Mouse (Mus musculus) gastrocnemius, adult 8-10 months (tissue): ENCODE measurements around the gene Ifnlr1. TPM values are rescaled to one million over a fixed set of nuclear protein-coding genes. Genes with fewer than 3 reads are reported as not detected.

Source experiments
- DNase-seq, 2 experiments: peaks; one replicate each; pipeline ENCODE4 v3.0.0; 2022; ENCODE audit warnings: low spot score in 2 of 2
- total RNA-seq, 4 experiments: library from RNA; stranded (reverse); gene quantifications; 2 replicates each; pipeline ENCODE4 v1.2.4; 2022

Gene Ifnlr1
- total RNA-seq, 4 experiments from 2014 or later, result 0.13 to 0.38 (median 0.28) TPM

DNA sequence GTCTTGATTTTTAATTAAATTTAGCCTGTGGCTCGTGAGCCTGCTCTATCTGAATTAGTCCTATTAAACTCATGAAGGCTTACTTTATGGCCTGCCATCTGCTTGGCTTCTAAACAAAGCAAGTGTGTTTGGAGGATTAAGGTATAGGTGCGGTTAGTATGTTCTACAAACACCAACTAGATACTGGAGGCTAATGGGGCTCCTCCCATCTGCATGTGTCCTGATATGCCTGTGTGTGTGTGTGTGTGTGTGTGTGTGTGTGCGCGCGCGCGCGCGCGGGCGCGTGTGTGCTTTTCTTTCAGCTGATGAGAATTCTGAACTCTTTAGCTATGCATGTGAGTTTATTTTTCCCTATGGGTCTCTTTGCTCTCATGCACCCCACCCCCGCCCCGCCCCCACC, 53.6 kb downstream of the Ifnlr1 start:
- DNase-seq, result no peak

DNA sequence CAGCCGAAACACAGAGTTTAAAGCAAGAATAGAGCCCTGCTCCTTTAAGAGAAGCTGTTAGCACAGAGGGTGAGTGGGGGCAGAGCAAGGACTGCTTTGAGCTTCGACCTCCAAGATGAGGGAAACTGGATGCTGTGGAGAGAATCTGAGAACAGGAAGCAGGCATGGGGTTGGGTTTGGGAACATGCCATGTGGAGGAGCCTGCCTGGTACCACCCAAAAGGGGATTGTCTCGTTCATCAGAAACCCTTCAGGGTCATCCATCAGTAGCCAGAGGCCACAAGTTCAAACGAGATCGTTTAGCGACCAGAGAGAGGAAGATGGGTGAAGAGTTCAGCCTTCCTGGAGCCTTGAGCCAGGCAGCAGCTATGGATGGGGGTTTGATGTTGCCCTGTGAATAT, 57.4 kb downstream of the Ifnlr1 start:
- no peak for DNase-seq

DNA sequence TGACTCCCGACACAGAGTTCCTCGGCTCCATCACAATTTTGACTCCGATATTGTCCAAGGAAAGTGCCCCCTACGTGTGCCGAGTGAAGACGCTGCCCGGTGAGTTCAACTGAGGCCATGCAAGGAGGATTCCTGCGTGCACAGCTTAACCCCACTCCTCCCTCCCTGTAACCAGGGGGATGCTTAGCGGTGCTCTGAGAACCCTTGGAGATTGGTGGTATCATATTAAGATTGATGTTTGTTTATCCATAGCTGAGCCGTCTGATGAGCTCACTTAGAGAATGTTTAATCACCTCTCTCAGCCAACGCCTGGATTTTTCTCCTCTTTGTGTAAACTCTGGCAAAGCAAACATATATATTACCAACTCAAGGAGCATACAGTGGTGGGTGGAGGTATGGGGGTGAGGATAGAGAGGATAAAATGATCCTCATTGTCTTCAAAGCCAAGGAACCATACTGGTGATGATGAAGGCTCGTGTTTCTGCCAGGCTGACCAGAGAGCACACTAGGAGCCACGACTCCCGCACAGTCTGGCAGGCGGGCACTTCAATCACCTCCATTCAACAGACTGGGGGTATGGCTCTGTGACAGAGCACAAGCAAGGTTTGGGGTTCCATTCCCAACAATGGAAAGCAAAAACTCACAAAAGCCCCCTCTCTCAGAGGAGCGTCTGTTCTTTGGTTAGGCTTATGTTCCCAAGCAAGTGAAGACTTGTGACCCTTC, 58.8 kb downstream of the Ifnlr1 start:
- DNase-seq, result no peak

DNA sequence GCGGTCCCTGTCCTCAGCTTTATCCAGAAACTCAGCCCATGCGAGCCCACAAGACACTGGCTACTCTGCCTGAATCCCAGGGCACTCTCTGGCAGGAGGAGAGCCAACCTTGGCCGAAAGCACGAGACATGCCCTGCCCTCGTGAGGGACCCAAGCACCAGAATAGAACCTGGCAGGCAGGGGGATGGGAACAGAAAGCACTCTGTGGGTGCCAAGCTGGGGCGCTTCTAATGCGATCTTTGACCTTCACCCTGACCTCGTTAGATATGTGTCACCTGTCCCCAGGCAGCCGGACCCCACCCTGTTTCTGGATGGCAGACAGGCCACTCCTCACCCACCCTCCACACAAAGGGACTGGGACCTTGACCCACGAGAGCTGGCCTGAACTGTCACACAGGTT, 59.5 kb downstream of the Ifnlr1 start:
- DNase-seq, result peak; percentile 29 to 50

DNA sequence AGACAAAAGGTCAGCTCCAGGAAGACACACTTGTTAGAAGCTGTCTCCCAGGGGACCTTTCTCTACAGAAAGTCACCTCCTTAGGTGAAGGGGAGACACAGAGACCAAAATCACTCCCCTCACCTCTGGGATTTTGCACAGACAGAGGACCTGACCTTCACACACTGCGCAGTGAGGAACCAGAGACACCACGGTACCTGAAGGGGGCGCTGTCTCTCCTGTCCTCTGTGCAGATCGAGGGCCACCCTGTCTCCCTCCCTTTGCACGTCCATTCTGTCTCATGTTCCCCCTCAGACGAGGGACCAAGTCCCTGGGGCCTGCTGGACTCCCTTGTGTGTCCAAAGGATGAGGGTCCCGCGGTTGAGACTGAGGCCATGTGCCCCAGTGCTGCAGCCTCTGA, 64.8 kb downstream of the Ifnlr1 start:
- no peak for DNase-seq

DNA sequence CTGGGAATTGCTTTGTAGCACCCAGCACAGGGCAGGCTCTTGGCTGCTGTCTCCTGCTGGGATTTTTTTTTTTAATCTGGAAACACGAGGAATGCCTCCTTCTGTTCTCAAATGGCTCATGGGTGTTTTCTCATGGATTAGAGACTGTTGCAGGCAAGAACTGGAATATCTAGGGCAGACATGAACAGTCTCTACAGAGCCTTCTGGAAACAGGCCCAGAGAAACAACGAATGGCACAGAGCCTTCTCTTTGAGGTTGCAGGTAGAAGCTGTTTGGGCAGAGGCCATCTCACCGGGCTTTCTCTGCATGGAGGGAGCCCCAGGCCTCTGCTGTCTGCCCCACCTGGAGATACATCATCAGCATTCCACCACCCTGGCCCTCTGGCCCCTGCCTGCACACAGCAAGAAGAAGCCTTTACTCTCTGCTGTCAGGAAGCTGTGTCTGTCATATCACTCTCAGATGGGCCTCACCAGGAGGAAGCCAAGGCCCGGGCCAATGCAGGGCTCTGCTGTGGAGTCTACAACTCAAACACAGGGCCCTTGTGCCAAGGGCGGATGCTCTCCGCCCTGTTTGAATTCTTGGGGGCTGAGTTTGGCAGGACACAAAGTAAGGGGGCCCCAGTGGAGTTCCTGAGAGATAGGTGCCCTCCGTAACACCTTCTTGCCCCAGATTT, 66.2 kb downstream of the Ifnlr1 start:
- DNase-seq, result no peak

DNA sequence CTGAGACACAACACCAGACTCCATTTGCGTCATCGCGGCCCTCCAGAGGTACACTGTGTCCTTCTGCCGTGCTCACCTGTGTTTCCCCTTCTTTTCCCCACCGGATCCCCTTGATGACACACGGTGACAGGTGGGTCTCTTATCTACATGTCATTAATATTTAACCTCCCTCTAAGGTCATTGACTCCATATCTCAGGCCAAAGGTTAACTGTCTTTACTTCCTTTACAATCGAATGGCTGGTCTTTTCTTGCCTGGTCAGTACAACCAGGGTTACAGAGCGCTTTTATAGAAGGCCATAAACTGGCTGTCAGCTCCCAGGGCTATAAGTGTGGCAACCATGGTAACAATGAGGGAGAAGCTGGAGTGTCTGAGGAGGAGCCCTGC, 66.7 kb downstream of the Ifnlr1 start:
- no peak for DNase-seq

Other genes starting within 250 kb of the Ifnlr1 start
- gene Stpg1, start 191.5 kb upstream of the Ifnlr1 start, total RNA-seq, result not detected
- gene Nipal3, start 191.2 kb upstream of the Ifnlr1 start, total RNA-seq, result 10 to 100 TPM; 15.2 to 22.0 (median 17.5) TPM
- gene Grhl3, start 112.7 kb upstream of the Ifnlr1 start, total RNA-seq, result under 1 TPM in 2 of 4 experiments, not detected in 2; 0.15 to 0.16 TPM
- not detected for gene Il22ra1, start 41.9 kb downstream of the Ifnlr1 start, total RNA-seq
- 10 to 100 TPM; 40.8 to 54.5 (median 43.3) TPM for gene Myom3, start 73.4 kb downstream of the Ifnlr1 start, total RNA-seq
- 10 to 100 TPM; 14.3 to 27.1 (median 22.0) TPM for gene Srsf10, start 169.5 kb downstream of the Ifnlr1 start, total RNA-seq
- 10 to 100 TPM; 30.2 to 36.3 (median 32.7) TPM for gene Pnrc2, start 187.6 kb downstream of the Ifnlr1 start, total RNA-seq
- gene Cnr2, start 209.1 kb downstream of the Ifnlr1 start, total RNA-seq, result under 1 TPM in 3 of 4 experiments, not detected in 1; 0.05 to 0.11 (median 0.07) TPM
- 10 to 100 TPM; 14.8 to 28.3 (median 23.6) TPM for gene Fuca1, start 234.4 kb downstream of the Ifnlr1 start, total RNA-seq